Mouse (Mus musculus): ENCODE data around the gene Il1b. TPM values are rescaled to one million over a fixed set of nuclear protein-coding genes. Genes with fewer than 3 reads are reported as not detected.

Il1b gene
- polyA plus RNA-seq, 1 experiment from 2014 or later: not detected

GRCm38 (mm10) chr2:129360197-129360596, 10.7 kb downstream of the Il1b start:
- Histone ChIP-seq H3K27me3 (ENCODE audit: control insufficient read depth, insufficient read depth, low read length) (no peaks in the 10 kb centered on the region), H3K36me3 (ENCODE audit: control insufficient read depth, insufficient read depth, low read length) (no peaks in the 10 kb centered on the region), H3K27ac (ENCODE audit: low read depth, low read length) (no peak overlapping the region), H3K4me1 (ENCODE audit: control insufficient read depth, insufficient read depth, low read length) (no peaks in the 10 kb centered on the region), H3K9me3 (ENCODE audit: control insufficient read depth, low read length) (no peaks in the 10 kb centered on the region), H3K9ac (ENCODE audit: low read length) (no peak overlapping the region), H3K4me2 (ENCODE audit: low read depth) (no peak overlapping the region), H3K4me3 (ENCODE audit: low read depth, low read length) (no peak overlapping the region)
- DNase-seq (ENCODE audit: low spot score) (no peak), ATAC-seq (ENCODE audit: insufficient read depth, low FRiP score, low TSS enrichment) (no peak)
- 91% methylated on average over 10 of the region's 10 CpGs for WGBS

GRCm38 (mm10) chr2:129338138-129338621, 32.8 kb downstream of the Il1b start:
- Histone ChIP-seq H3K27ac (ENCODE audit: low read depth, low read length) (no peak overlapping the region), H3K9ac (ENCODE audit: low read length) (no peak overlapping the region), H3K4me1 (ENCODE audit: control insufficient read depth, insufficient read depth, low read length) (no peaks in the 10 kb centered on the region), H3K27me3 (ENCODE audit: control insufficient read depth, insufficient read depth, low read length) (no peaks in the 10 kb centered on the region), H3K4me3 (ENCODE audit: low read depth, low read length) (no peak overlapping the region), H3K9me3 (ENCODE audit: control insufficient read depth, low read length) (peaks cover 3% of the 10 kb centered on the region; the same call in 1 of the 2 replicates), H3K4me2 (ENCODE audit: low read depth) (no peak overlapping the region), H3K36me3 (ENCODE audit: control insufficient read depth, insufficient read depth, low read length) (no peaks in the 10 kb centered on the region)
- DNase-seq (ENCODE audit: low spot score) (no peak), ATAC-seq (ENCODE audit: insufficient read depth, low FRiP score, low TSS enrichment) (no peak)
- WGBS: 81% methylated on average over 6 of the region's 6 CpGs

GRCm38 (mm10) chr2:129333471-129333870, 37.5 kb downstream of the Il1b start:
- Histone ChIP-seq H3K4me3 (ENCODE audit: low read depth, low read length) (no peak overlapping the region), H3K9ac (ENCODE audit: low read length) (no peak overlapping the region), H3K27me3 (ENCODE audit: control insufficient read depth, insufficient read depth, low read length) (no peaks in the 10 kb centered on the region), H3K36me3 (ENCODE audit: control insufficient read depth, insufficient read depth, low read length) (no peaks in the 10 kb centered on the region), H3K4me1 (ENCODE audit: control insufficient read depth, insufficient read depth, low read length) (no peaks in the 10 kb centered on the region), H3K27ac (ENCODE audit: low read depth, low read length) (no peak overlapping the region), H3K4me2 (ENCODE audit: low read depth) (no peak overlapping the region), H3K9me3 (ENCODE audit: control insufficient read depth, low read length) (no peaks in the 10 kb centered on the region)
- ATAC-seq (ENCODE audit: insufficient read depth, low FRiP score, low TSS enrichment) (no peak), DNase-seq (ENCODE audit: low spot score) (no peak)
- 76% methylated on average over 4 of the region's 4 CpGs for WGBS

GRCm38 (mm10) chr2:129330540-129330939, 40.4 kb downstream of the Il1b start:
- no peak for ATAC-seq (ENCODE audit: insufficient read depth, low FRiP score, low TSS enrichment)
- Histone ChIP-seq H3K9ac (ENCODE audit: low read length) (no peak overlapping the region), H3K4me1 (ENCODE audit: control insufficient read depth, insufficient read depth, low read length) (no peaks in the 10 kb centered on the region), H3K36me3 (ENCODE audit: control insufficient read depth, insufficient read depth, low read length) (no peaks in the 10 kb centered on the region), H3K9me3 (ENCODE audit: control insufficient read depth, low read length) (no peaks in the 10 kb centered on the region), H3K27me3 (ENCODE audit: control insufficient read depth, insufficient read depth, low read length) (no peaks in the 10 kb centered on the region), H3K4me2 (ENCODE audit: low read depth) (no peak overlapping the region), H3K4me3 (ENCODE audit: low read depth, low read length) (no peak overlapping the region), H3K27ac (ENCODE audit: low read depth, low read length) (no peak overlapping the region)
- no peak for DNase-seq (ENCODE audit: low spot score)
- WGBS: 91% methylated on average over 13 of the region's 13 CpGs

GRCm38 (mm10) chr2:129330024-129330423, 40.9 kb downstream of the Il1b start:
- Histone ChIP-seq H3K4me3 (ENCODE audit: low read depth, low read length) (no peak overlapping the region), H3K36me3 (ENCODE audit: control insufficient read depth, insufficient read depth, low read length) (no peaks in the 10 kb centered on the region), H3K9ac (ENCODE audit: low read length) (no peak overlapping the region), H3K4me2 (ENCODE audit: low read depth) (no peak overlapping the region), H3K9me3 (ENCODE audit: control insufficient read depth, low read length) (no peaks in the 10 kb centered on the region), H3K27ac (ENCODE audit: low read depth, low read length) (no peak overlapping the region), H3K4me1 (ENCODE audit: control insufficient read depth, insufficient read depth, low read length) (no peaks in the 10 kb centered on the region), H3K27me3 (ENCODE audit: control insufficient read depth, insufficient read depth, low read length) (no peaks in the 10 kb centered on the region)
- 76% methylated on average over 7 of the region's 7 CpGs for WGBS
- no peak for DNase-seq (ENCODE audit: low spot score)
- no peak for ATAC-seq (ENCODE audit: insufficient read depth, low FRiP score, low TSS enrichment)

GRCm38 (mm10) chr2:129328238-129328637, 42.7 kb downstream of the Il1b start:
- Histone ChIP-seq H3K9ac (ENCODE audit: low read length) (no peak overlapping the region), H3K4me3 (ENCODE audit: low read depth, low read length) (no peak overlapping the region), H3K27ac (ENCODE audit: low read depth, low read length) (no peak overlapping the region), H3K4me1 (ENCODE audit: control insufficient read depth, insufficient read depth, low read length) (no peaks in the 10 kb centered on the region), H3K9me3 (ENCODE audit: control insufficient read depth, low read length) (no peaks in the 10 kb centered on the region), H3K36me3 (ENCODE audit: control insufficient read depth, insufficient read depth, low read length) (no peaks in the 10 kb centered on the region), H3K4me2 (ENCODE audit: low read depth) (no peak overlapping the region), H3K27me3 (ENCODE audit: control insufficient read depth, insufficient read depth, low read length) (no peaks in the 10 kb centered on the region)
- 93% methylated on average over 4 of the region's 4 CpGs for WGBS
- ATAC-seq (ENCODE audit: insufficient read depth, low FRiP score, low TSS enrichment): no peak
- no peak for DNase-seq (ENCODE audit: low spot score)

- WGBS: 85% methylated on average over 3 of the region's 3 CpGs
- DNase-seq (ENCODE audit: low spot score) (no peak), ATAC-seq (ENCODE audit: insufficient read depth, low FRiP score, low TSS enrichment) (no peak)
- Histone ChIP-seq H3K27ac (ENCODE audit: low read depth, low read length) (no peak overlapping the region), H3K9ac (ENCODE audit: low read length) (no peak overlapping the region), H3K27me3 (ENCODE audit: control insufficient read depth, insufficient read depth, low read length) (no peaks in the 10 kb centered on the region), H3K4me1 (ENCODE audit: control insufficient read depth, insufficient read depth, low read length) (no peaks in the 10 kb centered on the region), H3K9me3 (ENCODE audit: control insufficient read depth, low read length) (no peaks in the 10 kb centered on the region), H3K4me3 (ENCODE audit: low read depth, low read length) (no peak overlapping the region), H3K4me2 (ENCODE audit: low read depth) (no peak overlapping the region), H3K36me3 (ENCODE audit: control insufficient read depth, insufficient read depth, low read length) (no peaks in the 10 kb centered on the region)
Measured at GRCm38 (mm10) chr2:129324216-129324615, 46.7 kb downstream of the Il1b start.

GRCm38 (mm10) chr2:129322117-129322635, 48.8 kb downstream of the Il1b start:
- H3K9ac ChIP-seq (ENCODE audit: low read length): no peak overlapping the region
- no peaks in the 10 kb centered on the region for H3K4me1 ChIP-seq (ENCODE audit: control insufficient read depth, insufficient read depth, low read length)
- no peaks in the 10 kb centered on the region for H3K36me3 ChIP-seq (ENCODE audit: control insufficient read depth, insufficient read depth, low read length)
- DNase-seq (ENCODE audit: low spot score) (no peak), ATAC-seq (ENCODE audit: insufficient read depth, low FRiP score, low TSS enrichment) (no peak)
- no peaks in the 10 kb centered on the region for H3K9me3 ChIP-seq (ENCODE audit: control insufficient read depth, low read length)
- H3K4me3 ChIP-seq (ENCODE audit: low read depth, low read length): no peak overlapping the region
- H3K27ac ChIP-seq (ENCODE audit: low read depth, low read length): no peak overlapping the region
- H3K27me3 ChIP-seq (ENCODE audit: control insufficient read depth, insufficient read depth, low read length): no peaks in the 10 kb centered on the region
- no peak overlapping the region for H3K4me2 ChIP-seq (ENCODE audit: low read depth)
- WGBS: 83% methylated on average over 1 of the region's 1 CpGs

GRCm38 (mm10) chr2:129320033-129320605, 50.8 kb downstream of the Il1b start:
- Histone ChIP-seq H3K4me3 (ENCODE audit: low read depth, low read length) (no peak overlapping the region), H3K27ac (ENCODE audit: low read depth, low read length) (no peak overlapping the region), H3K27me3 (ENCODE audit: control insufficient read depth, insufficient read depth, low read length) (no peaks in the 10 kb centered on the region), H3K4me1 (ENCODE audit: control insufficient read depth, insufficient read depth, low read length) (no peaks in the 10 kb centered on the region), H3K9ac (ENCODE audit: low read length) (no peak overlapping the region), H3K9me3 (ENCODE audit: control insufficient read depth, low read length) (no peaks in the 10 kb centered on the region), H3K4me2 (ENCODE audit: low read depth) (no peak overlapping the region), H3K36me3 (ENCODE audit: control insufficient read depth, insufficient read depth, low read length) (no peaks in the 10 kb centered on the region)
- 81% methylated on average over 8 of the region's 8 CpGs for WGBS
- ATAC-seq (ENCODE audit: insufficient read depth, low FRiP score, low TSS enrichment): no peak
- no peak for DNase-seq (ENCODE audit: low spot score)
